Mouse (Mus musculus) heart, embryonic 11.5 days (tissue): ENCODE data around the gene Asl. TPM values are rescaled to one million over a fixed set of nuclear protein-coding genes. Genes with fewer than 3 reads are reported as not detected.

Experiments used
- ATAC-seq: fragments of 200-750 bp; cut with Nextera tagmentation; replicated peaks from 2 replicates; pipeline ENCODE4 v1.8.0; 2017; ENCODE audit warnings: moderate library complexity; ENCODE audit not compliant: insufficient number of reproducible peaks, low FRiP score, low TSS enrichment
- H3K27ac ChIP-seq: fragments of 300-500 bp; sonication (generic); 2 replicates; pipeline ENCODE4 v1.5.1; 2014; ENCODE audit warnings: mild to moderate bottlenecking, low read depth, low read length
- H3K27me3 ChIP-seq: fragments of 300-500 bp; sonication (generic); 2 replicates; pipeline ENCODE4 v1.6.1; 2014; ENCODE audit warnings: mild to moderate bottlenecking, low read length, mixed read lengths; ENCODE audit not compliant: control insufficient read depth, insufficient read depth
- H3K36me3 ChIP-seq: fragments of 300-500 bp; sonication (generic); 2 replicates; pipeline ENCODE4 v1.6.1; 2014; ENCODE audit warnings: mild to moderate bottlenecking, low read length, moderate library complexity, mixed read lengths; ENCODE audit not compliant: control insufficient read depth, insufficient read depth
- H3K4me1 ChIP-seq: fragments of 300-500 bp; sonication (generic); 2 replicates; pipeline ENCODE4 v1.6.1; 2014; ENCODE audit warnings: low read length; ENCODE audit not compliant: control insufficient read depth, insufficient read depth
- H3K4me2 ChIP-seq: fragments of 300-500 bp; sonication (generic); 2 replicates; pipeline ENCODE4 v1.6.1; 2014; ENCODE audit warnings: mild to moderate bottlenecking, moderate library complexity
- H3K4me3 ChIP-seq: fragments of 300-500 bp; sonication (generic); 2 replicates; pipeline ENCODE4 v1.5.1; 2014; ENCODE audit warnings: low read depth, low read length
- H3K9ac ChIP-seq: fragments of 300-500 bp; sonication (generic); 2 replicates; pipeline ENCODE4 v1.6.1; 2014; ENCODE audit warnings: mild to moderate bottlenecking, low read depth, low read length, moderate library complexity
- H3K9me3 ChIP-seq: fragments of 300-500 bp; sonication (generic); replicated peaks from 2 replicates; pipeline ENCODE4 v1.6.1; 2016; ENCODE audit warnings: low read length; ENCODE audit not compliant: control insufficient read depth
- WGBS: fragments of 180-500 bp; shearing (Covaris S2); extraction: QIAGEN DNeasy Blood & Tissue Kit; methylation state at CpG from one replicate; pipeline ENCODE4 v1.1.7; 2014; ENCODE audit not compliant: insufficient replicate concordance; 5-methylcytosine and 5-hydroxymethylcytosine counted together
- polyA plus RNA-seq: library from polyadenylated mRNA; unstranded; fragments of >200 nt; fragmentation: Nextera tagmentation; extraction: Ambion mirVana; gene quantifications from 2 replicates; pipeline ENCODE4 v1.2.1, GENCODE M21; 2014

Asl gene
- polyA plus RNA-seq, 1 experiment from 2014 or later = 18.6 TPM

DNA sequence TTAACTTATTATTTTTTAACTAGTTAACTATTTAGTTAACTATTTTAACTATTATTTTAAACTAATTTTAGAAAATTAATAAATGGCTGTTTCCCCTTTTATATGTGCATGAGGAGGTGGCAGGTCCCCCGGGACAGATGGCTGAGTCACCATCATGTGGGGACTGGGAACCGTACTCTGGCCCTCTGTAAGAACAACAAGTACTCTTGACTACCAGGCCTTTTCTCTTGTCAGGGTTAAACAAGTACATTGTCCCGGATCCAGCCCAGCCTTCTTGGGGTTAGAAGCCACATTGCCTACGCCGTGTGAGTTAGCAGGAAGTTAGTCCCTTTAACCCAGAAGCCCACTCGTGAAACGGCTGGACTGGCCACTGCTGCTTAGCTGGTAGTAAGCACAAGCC is 34.1 kb downstream of the Asl start:
- ATAC-seq = no peak
- H3K4me3 ChIP-seq = no peak overlapping the region
- no peaks in the 10 kb centered on the region for H3K4me1 ChIP-seq
- H3K27ac ChIP-seq = no peak overlapping the region
- 91% methylated on average over 7 of the region's 7 CpGs for WGBS
- H3K9ac ChIP-seq = no peak overlapping the region
- H3K9me3 ChIP-seq = no peaks in the 10 kb centered on the region
- H3K27me3 ChIP-seq = no peaks in the 10 kb centered on the region
- no peak overlapping the region for H3K4me2 ChIP-seq
- 0 out of 2 replicates have a peak, but pooled peaks cover 2% of the 10 kb centered on the region for H3K36me3 ChIP-seq

DNA sequence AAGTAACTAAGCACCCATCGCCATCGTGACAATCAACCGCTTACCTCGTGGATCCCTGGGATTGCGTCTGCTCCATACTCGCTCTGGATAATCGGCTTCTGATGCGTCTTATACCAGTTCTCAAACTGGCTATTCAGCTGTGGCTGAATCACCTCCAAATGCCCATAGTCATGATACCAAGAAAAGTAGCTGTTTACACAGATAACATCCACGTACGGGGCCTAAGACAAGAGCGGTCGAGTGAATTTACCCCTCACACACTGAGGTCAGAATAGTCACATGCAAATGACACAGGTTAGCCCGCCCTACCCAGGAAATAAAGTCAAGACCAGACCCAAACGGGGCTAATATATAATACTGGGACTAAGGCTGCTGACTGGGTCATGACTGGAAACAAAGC is 35.7 kb downstream of the Asl start:
- no peak overlapping the region for H3K9ac ChIP-seq
- no peak overlapping the region for H3K27ac ChIP-seq
- ATAC-seq = no peak
- H3K4me2 ChIP-seq = no peak overlapping the region
- WGBS = 87% methylated on average over 14 of the region's 14 CpGs
- H3K36me3 ChIP-seq = peaks cover 9% of the 10 kb centered on the region
- no peaks in the 10 kb centered on the region for H3K9me3 ChIP-seq
- H3K27me3 ChIP-seq = no peaks in the 10 kb centered on the region
- no peak overlapping the region for H3K4me3 ChIP-seq
- H3K4me1 ChIP-seq = no peaks in the 10 kb centered on the region

DNA sequence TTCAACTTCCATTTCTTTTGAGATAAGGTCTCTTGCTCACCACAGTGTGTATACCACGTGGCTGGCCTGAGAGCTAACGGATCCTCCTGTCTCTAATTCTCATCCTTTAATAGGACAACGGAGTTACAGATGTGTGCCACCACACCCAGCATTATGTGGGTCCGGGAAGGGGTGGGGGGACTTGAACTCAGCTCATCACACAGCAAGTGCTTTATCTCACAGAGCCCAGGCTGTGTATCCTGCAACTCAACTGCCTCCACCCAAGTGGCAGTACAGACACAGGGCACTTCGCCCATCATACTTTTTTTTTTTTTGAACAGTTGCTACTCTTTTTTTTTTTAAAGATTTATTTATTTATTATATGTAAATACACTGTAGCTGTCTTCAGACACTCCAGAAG is 37.1 kb downstream of the Asl start:
- no peak for ATAC-seq
- Histone ChIP-seq H3K4me1 (no peaks in the 10 kb centered on the region), H3K9me3 (no peaks in the 10 kb centered on the region), H3K4me2 (no peak overlapping the region), H3K27me3 (no peaks in the 10 kb centered on the region), H3K4me3 (no peak overlapping the region), H3K9ac (no peak overlapping the region), H3K36me3 (peaks cover 9% of the 10 kb centered on the region), H3K27ac (no peak overlapping the region)
- 88% methylated on average over 5 of the region's 5 CpGs for WGBS

DNA sequence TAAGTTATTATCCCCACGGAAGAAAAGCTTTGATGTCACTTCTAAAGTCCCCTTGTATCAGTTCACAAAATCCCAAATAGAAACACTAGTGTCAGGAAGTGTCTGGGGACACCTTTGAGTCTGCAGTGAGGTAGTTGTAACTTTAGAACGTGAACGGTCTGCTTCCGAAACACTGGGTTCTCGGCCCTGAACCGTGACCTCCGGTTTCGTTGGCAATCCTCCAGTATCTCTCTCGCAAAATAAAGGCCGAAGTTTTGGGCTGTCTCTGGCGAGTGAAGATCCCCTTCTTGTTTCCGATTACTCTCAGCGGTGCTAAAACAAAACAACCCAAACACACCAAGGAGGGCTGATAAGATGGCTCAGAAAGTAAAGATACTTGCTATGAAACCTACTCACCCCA is 39.7 kb downstream of the Asl start:
- no peak for ATAC-seq
- H3K36me3 ChIP-seq = peaks cover 9% of the 10 kb centered on the region
- H3K4me1 ChIP-seq = no peaks in the 10 kb centered on the region
- H3K4me3 ChIP-seq = no peak overlapping the region
- 80% methylated on average over 13 of the region's 13 CpGs for WGBS
- no peaks in the 10 kb centered on the region for H3K9me3 ChIP-seq
- H3K27me3 ChIP-seq = no peaks in the 10 kb centered on the region
- no peak overlapping the region for H3K27ac ChIP-seq
- H3K4me2 ChIP-seq = no peak overlapping the region
- H3K9ac ChIP-seq = no peak overlapping the region

DNA sequence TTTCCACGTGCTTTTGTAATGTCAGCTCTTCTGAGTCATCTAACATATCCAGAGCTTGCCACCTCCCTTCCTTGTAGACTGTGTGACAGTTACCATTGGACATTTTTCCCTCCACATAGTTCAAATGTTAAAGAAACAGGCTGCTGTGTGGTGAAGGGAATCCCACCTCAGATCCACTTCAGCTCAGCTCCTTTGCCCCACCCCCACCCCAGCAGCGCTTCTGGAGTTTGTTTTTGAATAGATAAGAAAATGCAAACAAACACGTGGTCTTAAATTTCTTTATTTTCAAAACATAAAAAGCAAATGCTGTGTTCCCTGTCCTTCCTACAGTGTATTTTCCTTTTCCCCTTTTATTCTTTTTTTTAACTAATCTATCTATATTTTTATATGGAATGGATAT is 48.8 kb downstream of the Asl start:
- Histone ChIP-seq H3K27me3 (no peaks in the 10 kb centered on the region), H3K4me3 (no peak overlapping the region), H3K9ac (no peak overlapping the region), H3K36me3 (0 out of 2 replicates have a peak, but pooled peaks cover 6% of the 10 kb centered on the region), H3K27ac (no peak overlapping the region), H3K9me3 (no peaks in the 10 kb centered on the region), H3K4me1 (peaks cover 14% of the 10 kb centered on the region), H3K4me2 (no peak overlapping the region)
- WGBS = 43% methylated on average over 3 of the region's 3 CpGs
- no peak for ATAC-seq

DNA sequence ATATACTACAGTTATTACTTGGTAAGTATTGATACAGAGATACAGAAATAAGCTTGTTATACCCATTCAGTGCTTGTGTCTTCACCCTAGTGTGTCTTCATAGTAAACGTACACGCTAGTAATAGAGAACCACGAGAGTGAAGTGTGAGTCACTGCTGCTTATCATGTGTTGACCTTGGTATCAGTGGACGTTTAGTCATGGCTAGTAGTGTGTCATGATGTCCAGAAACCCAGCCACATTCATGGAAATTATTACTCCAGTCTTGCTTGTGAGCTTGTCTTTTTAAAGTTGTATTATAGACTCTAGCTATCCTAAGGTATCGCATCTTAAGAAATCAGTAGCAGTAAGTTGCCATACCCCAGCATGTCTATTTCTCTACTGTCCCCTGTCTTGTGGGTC is 50.4 kb downstream of the Asl start:
- Histone ChIP-seq H3K4me2 (no peak overlapping the region), H3K27me3 (no peaks in the 10 kb centered on the region), H3K4me3 (no peak overlapping the region), H3K36me3 (0 out of 2 replicates have a peak, but pooled peaks cover 3% of the 10 kb centered on the region), H3K4me1 (peaks cover 14% of the 10 kb centered on the region), H3K9me3 (no peaks in the 10 kb centered on the region), H3K9ac (no peak overlapping the region), H3K27ac (no peak overlapping the region)
- 45% methylated on average over 5 of the region's 5 CpGs for WGBS
- no peak for ATAC-seq

DNA sequence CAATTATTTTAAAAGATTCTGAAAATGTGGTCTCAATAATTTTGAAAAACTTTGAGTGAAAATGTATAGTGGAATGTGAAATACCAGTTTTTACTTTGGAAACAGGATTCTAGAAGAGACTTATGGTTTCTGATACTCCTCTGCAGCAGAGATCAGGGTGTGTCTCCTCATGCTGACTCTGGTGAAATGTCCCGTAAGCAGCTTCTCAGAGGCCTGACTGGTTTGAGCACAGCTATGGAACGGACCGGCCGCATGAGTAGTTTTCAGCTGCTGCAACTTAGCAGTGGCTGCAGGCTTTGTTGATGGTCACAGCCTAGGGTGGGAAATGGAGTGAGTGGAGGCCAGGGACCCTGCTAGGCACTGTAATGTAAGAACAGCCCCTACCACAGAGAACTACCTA is 51.3 kb downstream of the Asl start:
- Histone ChIP-seq H3K4me3 (no peak overlapping the region), H3K4me2 (no peak overlapping the region), H3K27ac (no peak overlapping the region), H3K4me1 (peaks cover 14% of the 10 kb centered on the region), H3K36me3 (0 out of 2 replicates have a peak, but pooled peaks cover 3% of the 10 kb centered on the region), H3K27me3 (no peaks in the 10 kb centered on the region), H3K9me3 (no peaks in the 10 kb centered on the region), H3K9ac (no peak overlapping the region)
- 70% methylated on average over 4 of the region's 4 CpGs for WGBS
- ATAC-seq = no peak; the same call in 1 of the 2 replicates

DNA sequence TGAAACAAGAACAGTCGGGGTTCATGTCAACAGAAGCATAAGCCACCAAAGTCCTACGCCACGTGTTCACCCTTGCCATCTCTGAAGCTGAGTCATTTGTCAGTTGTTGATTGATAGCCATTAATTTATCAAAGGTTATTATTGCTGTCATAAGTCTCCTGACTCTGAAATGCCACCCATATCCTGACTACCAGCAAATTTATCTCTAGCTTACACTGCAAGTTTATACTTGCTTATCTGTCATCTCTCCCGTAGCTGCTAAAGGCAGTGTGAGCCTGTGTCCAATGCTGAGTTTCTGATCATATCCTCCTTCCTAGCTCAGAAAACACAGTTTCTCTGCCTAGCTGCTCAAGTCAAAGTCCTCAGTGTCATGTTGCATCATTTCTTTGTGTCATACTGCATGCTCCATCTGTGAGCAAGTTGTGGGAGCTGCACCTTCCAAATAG is 54.2 kb downstream of the Asl start:
- 64% methylated on average over 4 of the region's 4 CpGs for WGBS

DNA sequence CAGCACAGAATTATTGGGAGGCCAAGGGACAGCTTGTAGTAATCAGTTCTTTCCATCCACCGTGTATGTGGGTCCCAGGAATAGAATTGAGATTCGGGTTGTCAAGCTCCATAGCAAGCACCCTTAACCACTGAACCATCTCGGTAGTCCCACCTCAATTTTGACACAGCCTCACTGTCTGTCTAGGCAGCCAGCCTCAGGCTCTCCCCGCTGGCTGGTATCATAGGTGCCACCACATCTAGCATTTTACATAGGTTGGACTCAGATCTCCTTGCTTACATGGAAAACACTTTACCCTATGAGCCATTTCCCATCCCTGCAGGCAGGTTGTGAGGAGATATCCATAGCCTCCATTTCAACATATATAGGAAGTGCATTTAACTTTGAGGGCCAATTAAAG is 54.7 kb downstream of the Asl start:
- 0 out of 2 replicates have a peak, but pooled peaks cover 5% of the 10 kb centered on the region for H3K4me1 ChIP-seq
- WGBS = 87% methylated on average over 4 of the region's 4 CpGs
- no peaks in the 10 kb centered on the region for H3K9me3 ChIP-seq
- no peak overlapping the region for H3K4me3 ChIP-seq
- H3K9ac ChIP-seq = no peak overlapping the region
- no peak overlapping the region for H3K27ac ChIP-seq
- no peaks in the 10 kb centered on the region for H3K27me3 ChIP-seq
- no peak for ATAC-seq
- no peak overlapping the region for H3K4me2 ChIP-seq
- 0 out of 2 replicates have a peak, but pooled peaks cover 3% of the 10 kb centered on the region for H3K36me3 ChIP-seq

More for the DNA sequence above, 54.2 kb downstream of the Asl start:
- Histone ChIP-seq H3K36me3 (0 out of 2 replicates have a peak, but pooled peaks cover 3% of the 10 kb centered on the region), H3K9ac (no peak overlapping the region), H3K4me2 (no peak overlapping the region), H3K4me3 (no peak overlapping the region), H3K27ac (no peak overlapping the region), H3K4me1 (peaks cover 7% of the 10 kb centered on the region), H3K9me3 (no peaks in the 10 kb centered on the region), H3K27me3 (no peaks in the 10 kb centered on the region)
- ATAC-seq = no peak
